Mouse (Mus musculus): ENCODE data around the gene Lhpp. TPM values are rescaled to one million over a fixed set of nuclear protein-coding genes. Genes with fewer than 3 reads are reported as not detected.

Gene Lhpp
- total and polyA plus RNA-seq, 3 experiments = 23.0 to 38.6 (median 25.2) TPM

DNA sequence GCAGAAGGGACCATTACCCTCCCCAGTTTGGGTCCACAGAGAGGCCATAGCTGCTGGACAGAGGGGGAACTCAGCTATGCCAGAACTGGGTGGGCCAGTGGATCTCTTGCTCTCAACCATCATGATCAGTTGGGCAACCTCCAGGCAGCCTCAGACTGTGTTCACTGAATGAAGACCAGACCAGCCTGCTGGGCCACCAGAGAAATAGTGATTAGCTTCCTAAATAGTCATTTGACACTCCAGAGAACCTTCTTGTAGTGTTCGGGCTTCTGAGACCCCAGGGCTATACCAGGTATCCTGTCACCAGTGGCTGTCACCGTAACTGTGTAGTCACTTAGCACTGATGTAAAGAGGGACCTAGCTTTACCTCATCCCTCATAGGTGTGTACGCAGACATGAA is 71.9 kb downstream of the Lhpp start:
- DNase-seq = no peak

DNA sequence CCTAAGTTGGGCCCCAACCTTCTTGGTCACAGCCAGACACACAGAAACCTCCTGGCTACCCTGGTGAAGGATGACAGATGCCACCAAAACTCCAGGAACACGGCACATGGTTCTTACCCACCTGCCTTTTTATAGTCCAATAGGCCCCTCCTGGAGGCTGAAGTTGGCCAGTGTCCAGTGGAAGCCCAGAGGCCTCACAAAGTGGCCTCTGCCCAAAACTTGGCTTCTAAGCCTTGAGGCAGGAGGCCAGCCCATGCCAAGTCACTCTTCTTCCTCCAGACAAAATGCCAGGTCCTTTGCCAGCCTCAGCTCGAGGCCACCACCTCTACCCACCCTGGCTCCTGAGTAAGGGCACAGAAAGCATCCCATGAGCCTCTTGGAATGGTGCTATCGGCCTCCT is 72.5 kb downstream of the Lhpp start:
- DNase-seq = no peak

DNA sequence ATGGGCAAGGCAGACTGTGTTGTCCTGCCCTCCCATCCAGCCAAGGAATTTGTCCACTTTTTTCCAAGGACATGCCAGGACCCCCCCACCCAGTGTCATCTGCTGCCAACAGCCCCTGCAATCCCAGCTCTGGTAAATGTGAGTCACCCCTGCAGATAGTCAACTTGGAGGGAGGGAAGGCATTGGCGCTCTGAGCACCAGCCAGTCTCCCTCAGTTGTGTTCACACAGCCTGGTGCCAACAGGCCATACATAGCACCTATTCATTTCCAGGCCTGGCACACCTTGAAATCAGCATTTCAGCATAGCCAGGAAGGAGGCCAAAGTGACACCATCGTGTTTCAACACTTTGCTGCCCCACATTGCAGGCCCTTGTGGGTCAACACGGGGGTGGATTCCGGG is 73.5 kb downstream of the Lhpp start:
- DNase-seq = peak; percentile 55

DNA sequence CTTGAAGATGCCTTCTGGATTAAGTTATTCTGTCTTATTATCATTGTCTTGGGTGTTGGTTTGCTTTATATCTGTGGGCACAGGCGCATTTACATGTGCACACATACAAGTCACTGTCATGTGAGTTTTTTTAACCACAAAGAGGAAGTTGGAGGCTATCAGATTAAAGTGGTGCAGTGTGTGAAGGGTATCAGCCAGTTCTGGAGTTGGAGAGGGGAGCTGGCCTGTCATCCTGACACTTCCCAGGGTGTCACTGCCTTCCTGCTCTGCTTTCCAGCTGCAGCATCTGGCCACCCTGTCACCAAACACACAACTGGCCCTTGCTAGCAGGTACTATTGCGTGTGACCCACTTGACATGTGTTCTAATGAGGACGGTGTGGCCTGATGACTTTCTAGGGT is 76.1 kb downstream of the Lhpp start:
- DNase-seq = no peak

DNA sequence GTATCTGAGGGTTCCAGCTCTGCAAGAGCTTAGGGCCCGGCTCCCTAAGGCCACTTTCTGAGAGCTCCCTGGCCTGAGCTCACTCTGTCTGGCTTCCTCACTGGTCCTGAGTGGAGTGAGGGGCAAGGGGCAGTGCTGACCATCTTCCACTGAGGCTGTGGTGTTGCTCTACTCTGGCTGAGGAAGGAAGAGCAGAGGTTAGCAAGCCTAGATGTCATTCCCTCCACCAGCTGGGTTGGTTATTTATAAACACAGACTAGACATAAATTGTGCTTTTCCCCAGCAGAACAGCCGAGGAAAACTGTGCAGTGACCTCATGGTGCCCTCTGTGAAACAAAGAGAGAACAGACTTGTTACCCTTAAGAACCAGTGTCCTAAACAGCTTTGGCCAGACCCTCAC is 77.5 kb downstream of the Lhpp start:
- DNase-seq = no peak

DNA sequence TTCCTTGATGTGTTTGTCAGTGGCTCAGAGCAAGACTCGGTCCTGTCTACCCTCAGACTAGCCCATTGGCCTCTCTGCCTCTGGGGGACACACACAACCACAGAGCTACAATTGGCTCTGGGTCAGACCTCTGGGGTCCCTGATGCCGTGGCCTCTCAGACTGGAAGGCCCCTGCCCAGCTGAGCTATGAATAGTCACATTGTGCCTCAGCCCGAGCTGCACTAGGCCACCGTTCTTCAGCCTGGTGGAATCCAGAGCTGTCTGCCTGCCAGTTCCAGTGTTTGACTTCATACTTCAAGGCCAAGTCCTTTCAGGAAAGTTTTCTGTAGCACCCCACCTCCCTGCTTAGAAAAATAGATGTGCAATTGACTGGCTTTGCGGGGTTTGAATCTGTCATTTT is 78.3 kb downstream of the Lhpp start:
- no peak for DNase-seq

DNA sequence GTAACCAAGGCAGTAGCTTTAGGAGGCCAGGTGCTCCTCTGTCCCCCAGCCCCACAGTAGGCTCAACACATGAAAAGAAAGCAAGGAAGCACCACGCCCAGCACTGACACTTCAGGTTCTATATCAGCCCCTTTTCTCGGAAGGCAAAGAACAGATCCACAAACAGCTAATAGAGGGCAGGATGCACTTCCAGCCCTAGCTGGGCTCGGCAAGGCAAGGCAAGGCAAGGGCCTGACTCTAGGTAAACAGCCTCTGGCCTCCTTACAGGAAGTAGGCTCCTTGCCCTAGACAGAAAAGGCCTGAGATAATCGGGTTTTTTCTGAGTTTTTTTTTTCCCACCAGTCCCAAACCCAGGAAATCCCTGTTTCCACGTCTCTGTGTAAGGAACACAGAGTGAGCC is 79.3 kb downstream of the Lhpp start:
- DNase-seq = no peak

DNA sequence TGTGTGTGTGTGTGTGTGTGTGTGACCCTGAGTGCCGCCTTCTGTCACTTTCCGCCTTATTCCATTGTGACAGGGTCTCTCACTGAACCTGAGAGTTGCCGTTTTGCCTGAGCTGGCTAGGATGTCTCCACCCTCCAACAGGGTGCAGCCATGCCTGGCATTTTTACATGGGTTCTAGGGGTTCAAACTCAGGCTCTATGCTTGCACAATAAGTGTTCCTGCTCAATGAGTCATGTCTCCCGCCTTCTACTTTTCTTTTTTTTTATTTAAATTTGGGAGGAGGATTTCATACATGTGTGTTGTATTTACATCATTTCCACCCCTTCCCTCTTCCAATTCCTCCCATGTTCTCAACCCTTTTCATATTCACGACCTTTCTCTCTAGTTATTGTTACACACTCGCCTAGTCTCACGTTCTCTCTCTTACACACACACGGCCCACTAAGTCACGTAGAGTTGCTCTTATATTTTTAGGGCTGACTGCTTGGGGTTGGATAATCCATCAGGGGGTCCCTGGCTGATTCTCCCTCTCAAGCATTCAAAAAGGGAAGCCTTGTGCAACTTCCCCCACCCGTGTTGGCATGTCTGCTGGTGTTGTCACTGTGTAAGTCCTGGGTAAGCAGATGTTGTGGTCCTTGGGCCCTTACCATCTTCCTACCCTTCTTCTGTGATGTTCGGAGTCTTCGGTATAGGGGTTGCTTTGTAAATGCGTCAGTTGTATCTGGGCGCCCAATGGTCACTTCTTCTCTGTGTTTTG is 80.5 kb downstream of the Lhpp start:
- DNase-seq = no peak

DNA sequence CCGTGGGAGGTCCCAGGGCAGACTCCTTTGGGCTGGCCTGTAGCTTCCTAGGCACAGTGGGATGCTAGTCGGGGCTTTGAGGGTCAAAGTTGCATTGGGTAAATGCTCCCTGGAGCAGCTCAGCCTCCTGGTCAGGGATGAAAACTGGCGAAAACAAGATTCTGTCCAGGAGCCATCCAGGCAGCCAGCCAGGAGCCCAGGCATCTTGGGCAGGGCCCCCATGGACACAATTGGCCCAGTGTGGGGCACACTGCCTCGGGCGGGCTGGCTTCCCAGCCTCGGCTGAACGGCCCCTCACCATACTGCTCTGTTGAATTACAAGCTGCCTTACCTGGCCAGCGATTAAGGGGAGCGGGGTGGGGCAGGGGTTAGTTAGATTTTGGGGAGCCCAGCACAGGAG is 82.3 kb downstream of the Lhpp start:
- DNase-seq = no peak

DNA sequence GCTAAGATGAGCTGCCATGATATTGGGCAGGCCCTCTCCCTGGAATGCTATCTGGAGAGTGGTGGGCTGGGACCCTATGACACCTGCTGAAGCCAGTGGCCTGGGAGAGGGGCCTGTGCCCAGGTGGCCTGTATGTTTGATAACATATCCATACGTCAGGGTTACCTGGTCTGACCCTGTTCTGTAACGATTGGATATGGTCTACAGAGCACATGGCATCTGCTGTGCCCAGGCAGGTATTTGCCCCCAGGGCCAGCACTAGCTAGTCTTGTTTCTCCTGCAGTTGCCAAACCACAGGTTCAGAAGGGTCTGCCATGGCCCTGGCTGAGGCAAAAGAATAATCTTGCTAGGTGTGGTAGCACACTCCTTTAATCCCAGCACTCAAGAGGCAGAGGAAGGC is 83.1 kb downstream of the Lhpp start:
- DNase-seq = no peak

DNA sequence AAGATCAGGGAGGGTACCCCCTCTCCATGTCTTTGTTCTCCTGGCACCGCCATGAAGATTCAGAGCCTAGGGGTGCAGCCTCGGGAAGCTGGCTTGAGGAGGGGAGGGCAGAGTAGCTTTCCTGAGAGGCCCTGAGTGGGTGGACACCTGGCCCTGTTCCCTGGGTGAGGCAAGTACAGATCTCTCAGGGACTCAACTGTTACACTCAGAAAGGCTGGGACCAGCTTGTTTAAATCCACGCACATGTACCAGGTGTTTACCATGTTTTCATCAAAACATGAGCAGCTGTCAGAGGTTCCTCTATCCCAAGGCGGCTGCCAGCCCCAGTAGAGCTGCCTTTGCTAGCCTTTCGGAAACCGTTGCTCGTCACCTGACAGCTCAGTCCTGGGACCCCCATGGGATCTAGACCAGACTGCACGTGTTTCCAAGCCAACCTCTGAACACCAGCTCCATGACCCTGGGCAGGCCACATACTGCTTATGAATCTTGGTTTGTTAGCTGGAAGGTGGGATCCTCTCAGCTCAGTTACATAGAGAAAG is 86.9 kb downstream of the Lhpp start:
- no peak for DNase-seq

DNA sequence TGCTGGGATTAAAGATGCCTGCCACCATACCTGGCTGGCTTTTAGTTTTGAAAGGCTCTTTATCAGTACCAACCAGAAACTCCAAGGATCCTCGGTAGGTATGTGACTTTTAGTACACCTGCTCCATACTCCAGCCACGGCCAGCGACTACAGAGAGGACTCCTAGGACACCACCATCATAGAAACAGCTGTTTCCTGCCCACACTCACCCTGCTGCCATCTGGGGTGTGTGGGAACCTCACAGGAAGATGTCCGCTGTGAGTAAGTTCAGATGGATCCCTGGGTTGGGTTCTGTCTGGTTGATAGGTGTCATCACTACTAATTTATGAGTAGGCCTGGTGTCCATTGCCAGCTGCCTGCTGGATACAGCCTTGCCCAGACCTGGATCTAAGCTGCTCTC is 88.3 kb downstream of the Lhpp start:
- DNase-seq = no peak

DNA sequence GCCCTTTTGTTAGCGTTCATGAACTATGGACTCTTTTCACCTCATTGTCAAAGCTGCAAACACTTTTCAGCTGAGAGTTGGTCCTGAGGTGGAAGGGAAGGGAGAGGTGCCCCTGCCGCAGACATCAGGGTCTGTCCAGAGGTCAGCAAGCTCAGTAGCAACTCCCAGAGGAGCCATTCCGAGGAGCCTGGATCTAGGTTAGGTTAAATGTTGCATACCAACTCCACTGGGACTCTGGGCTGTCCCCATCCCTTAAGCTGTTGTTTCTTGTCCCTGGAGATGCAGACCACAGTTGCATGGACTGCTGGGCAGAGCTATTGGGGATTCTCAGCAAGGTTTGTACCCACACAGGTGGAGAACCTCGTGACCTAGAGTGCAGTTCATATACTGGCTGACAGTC is 88.7 kb downstream of the Lhpp start:
- no peak for DNase-seq

DNA sequence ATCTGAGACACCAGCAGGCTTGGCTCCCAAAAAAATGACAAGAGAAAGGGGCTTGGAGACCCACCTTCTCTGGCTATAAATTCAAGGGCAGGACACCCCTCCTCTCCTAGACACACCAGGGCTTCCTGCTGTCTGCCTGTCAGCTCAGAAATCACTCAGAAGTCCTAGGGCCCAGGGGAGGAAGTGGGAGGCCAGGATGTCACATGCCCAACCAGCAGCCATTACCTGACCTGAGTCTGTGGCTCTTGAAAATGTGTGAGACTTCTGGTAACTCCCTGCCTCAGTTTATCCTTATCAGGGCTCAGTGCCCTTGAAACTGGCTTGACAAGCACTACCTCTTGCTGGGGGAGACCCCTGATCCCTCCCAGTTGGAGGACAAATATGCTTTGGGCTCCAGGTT is 89.2 kb downstream of the Lhpp start:
- DNase-seq = no peak

DNA sequence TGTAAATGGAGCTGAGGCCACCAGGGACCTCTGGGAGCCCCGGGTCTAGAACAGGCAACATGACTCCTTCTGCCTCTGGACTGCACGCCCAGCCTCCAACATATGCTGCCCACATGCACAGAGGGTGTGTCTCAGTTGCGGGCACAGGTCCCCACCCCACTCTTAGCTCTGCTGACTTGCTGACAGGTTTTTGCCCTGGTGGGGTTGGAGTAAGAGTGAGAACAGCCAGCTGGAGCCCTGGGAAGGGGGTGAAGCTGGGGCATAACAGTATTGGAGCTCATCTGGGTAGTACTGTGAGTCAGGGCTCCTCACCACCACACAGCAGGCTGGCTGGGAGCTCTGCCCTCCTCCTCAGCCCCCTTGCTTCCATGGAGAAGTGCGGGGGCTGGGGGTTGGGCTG is 89.7 kb downstream of the Lhpp start:
- DNase-seq = no peak

DNA sequence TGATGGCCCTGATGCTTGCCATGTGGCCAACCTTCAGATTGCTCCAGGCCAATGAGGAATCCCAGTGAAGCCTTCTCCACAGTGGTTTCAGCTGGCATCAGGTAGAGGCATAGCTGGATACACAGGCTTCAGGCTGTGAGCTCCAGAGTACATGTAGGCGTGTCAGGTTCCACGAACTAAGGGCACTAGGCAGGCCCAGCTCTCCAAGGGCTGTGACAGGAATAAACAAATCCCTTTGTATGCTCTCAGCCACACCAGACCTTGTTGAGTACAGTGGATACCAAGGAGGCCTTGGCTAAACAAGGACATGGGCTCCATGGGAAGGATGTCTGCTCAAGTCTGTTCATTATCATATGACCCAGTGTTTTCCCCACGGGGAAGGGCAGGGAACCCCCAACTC is 91.0 kb downstream of the Lhpp start:
- DNase-seq = no peak

DNA sequence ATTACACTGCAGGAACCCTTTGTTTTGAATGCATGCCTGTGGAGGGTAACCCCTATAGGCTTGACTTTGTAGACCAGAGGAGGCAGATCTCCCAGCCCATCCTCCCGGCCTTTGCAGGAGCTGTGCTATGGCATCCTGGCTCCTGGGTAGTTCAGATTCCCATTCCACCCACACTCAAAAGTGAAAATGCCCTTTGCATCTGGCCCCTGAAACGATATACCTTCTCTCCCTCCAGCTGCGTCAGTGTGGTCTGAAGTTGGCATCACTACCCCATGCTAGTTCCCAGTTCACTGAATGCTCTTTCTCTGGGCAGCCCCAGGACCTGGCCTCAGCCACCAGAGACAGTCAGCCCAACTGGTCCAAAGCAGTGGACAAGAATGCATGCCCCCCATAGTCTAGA is 91.6 kb downstream of the Lhpp start:
- DNase-seq = no peak

DNA sequence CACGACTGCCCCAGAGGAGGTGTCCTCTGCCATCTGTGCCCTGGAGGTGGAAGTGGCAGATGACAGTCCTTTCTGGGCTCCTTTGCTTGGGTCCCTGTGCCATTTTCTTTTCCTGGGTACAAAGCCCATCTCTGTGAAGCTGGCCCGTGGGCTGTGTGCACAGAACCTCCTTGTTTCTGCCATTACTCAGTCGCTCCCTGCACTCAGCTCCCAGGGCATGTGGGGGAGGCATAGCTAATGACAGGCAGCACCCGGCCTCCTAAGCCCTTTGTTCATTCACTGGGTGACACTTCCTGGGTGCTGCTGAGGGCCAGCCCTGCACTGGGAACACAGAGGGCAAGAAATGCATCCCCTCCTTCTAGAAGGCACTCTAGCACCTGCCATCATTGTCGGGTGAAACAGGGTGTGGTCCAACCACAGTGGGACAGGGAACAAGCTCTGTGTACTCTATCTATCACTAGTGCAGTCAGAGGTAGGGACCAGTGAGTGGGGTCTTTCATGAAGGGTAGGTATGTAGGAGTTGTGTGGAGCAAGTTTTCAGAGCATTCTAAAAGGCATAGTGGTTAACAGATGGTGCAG is 92.1 kb downstream of the Lhpp start:
- no peak for DNase-seq

DNA sequence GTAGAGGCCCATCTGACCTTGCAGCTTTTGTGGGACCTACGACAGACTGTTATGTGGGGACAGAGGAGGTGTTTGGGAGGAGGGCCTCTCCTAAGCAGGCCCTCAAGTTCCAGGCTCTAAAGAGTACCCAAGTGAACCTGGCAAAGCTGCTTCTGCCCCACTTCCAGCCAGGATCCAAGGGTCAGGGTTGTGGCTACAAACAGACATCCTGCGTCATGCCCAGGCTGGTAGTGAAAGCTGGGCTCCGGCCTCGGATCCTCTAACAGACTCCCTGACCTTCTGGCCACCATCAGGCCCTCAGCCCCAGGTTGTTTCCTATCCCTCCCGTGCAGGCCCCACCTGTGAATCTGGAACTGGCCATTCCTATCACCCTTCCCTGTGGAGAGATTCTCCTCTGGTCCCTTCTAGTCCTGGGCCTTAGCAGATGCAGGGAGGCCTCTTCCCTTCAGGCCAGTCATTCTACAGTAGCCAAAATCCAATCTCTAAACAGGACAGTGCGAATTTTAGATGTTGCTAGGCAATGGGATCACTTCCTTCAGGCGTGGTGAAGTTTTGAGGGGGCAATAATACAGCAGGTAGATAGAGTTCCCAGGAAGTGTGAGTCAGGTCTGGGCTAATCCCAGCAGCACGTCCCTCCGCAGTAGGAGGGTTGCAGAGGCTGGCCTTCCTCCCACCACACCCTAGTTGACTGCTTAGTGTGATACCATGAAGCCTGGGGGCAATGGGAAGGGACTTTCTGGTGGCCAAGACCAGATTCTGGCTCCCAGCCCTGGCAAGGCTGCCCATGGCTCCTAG is 93.3 kb downstream of the Lhpp start:
- DNase-seq = no peak

DNA sequence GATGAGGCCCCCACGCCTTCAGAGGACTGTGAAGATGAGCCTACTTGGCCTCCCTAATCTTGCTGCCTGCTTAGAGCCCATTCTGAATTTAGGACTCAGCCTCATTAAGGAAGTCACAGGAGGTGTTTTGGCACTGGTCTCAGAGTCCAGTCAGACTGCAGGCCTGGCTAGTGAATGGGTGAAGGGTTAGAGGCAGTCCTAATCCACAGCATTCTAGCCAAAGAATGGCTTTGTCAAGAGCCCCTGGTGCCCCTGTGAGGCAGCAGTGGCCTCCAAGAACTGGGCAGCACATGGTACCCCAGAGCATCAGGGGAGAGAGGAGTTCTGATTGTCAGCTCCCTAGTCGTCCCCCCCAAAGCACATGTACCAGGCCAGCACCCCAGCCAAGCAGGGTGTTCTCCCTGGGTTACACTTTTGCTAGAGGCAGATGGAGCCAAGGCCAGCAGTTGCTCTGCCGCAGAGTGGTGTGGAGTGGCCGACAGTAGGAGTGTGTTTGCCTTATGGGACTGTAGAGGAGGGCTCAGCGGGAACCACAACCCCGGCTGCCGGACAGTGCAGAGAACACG is 94.0 kb downstream of the Lhpp start:
- no peak for DNase-seq

DNA sequence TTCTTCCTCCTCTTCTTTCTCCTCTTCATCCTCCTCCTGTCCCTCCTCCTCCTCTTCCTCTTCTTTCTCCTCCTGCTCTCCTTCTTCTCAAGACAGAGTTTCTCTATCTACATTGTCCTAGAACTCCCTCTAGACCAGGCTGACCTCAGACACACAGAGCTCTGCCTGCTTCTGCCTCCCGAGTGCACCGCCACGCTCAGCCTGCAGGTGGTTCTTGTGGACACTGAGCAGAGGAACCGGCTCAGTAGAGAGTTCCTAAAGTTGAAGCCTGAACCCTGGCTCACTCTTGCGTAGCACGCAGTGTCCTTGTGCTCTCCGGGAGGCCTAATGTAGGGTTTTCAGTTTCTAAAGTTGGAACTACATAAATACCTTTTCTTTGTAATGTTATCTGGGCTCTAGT is 94.7 kb downstream of the Lhpp start:
- DNase-seq = peak; percentile 37

DNA sequence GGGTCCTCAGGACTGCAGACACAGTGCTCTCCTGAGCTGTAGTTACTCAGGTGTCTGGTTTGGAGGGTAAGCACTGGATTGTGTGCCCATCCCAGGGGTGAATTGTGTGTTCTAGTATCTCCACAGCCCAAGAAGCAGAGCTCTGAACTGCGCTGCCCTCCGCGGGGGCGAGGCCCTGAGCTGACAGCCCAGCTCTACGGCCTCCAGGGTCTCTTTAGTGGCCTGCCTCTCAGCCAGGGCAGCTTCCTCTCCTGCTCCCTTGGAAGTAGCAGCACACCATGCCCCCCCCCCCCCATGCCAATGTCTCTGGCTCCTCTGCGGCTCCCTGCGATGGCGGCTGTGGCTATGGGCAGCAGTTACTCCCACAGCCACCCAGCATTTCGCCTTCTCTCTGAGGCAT is 101.1 kb downstream of the Lhpp start:
- DNase-seq = no peak
